In the genomic region with DNA sequence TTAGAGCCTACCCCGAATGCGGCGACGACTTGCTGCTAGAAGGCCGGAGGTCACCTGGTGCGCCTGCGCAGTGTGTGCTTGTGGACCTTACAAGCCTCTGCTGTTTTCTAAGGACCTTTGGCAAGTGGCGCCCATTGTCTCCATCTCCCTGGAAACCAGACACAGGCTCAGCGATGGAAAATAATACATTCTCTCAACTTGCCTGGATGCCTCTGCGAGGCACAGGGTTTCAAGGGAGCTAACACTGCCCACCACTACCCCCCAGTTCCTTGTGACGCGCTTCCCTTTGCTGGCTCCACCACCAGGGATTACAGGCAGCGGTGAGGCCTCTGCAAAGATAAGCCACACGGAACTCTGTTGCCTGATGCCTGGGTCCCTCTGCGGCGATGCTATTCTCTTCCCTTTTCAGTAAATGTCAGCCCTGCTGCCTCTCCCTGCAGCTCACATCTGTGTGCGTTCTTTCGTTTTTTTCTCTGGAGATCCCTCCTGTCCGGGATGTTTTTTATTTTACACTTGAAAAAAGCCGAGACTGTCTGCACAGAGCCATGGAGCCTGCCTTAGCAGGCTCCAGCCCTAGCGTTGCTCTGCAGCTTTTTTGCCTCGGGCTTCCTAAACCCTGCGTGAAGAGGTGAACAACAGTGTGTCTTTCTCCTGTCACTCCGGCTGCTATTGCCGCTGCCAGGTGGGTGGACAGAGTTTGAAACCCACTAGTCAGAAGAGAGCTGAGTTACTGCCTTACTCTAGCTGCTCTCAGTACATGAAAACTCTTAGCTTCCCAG, we compare ENCODE assay signal across 9 mouse cellular contexts.
DNase-seq lines count a peak whose midpoint lies in the region; ATAC-seq and TF ChIP-seq lines count a peak whose summit lies in the region.
"Had no signal": no experiment of that assay in that cellular context is flagged by ENCODE, and none has a peak within 500 bp of the region (broad histone marks: within the 10 kb centered on the region; RNA-seq: fewer than 3 reads in every experiment).

No protein-coding gene starts in this region.

- peaks cover 11% of the 10 kb centered on the region for H3K4me1 ChIP-seq in embryonic facial prominence, embryonic 15.5 days
- peaks cover 6% of the 10 kb centered on the region; the same call in 1 of the 2 replicates for H3K4me1 ChIP-seq in midbrain, postnatal 0 days (ENCODE audit: insufficient read depth, low read length)

- ATAC-seq in embryonic facial prominence, embryonic 15.5 days (ENCODE audit: insufficient number of reproducible peaks, low FRiP score, low TSS enrichment, low read depth), result no peak; the same call in 1 of the 2 replicates
- ATAC-seq in midbrain, postnatal 0 days (ENCODE audit: low FRiP score), result peak; percentile 69; the same call in 1 of the 2 replicates

- H3K36me3 ChIP-seq in embryonic facial prominence, embryonic 15.5 days, result no peaks in the 10 kb centered on the region
- H3K36me3 ChIP-seq in midbrain, postnatal 0 days (ENCODE audit: insufficient read depth, low read length), result no peaks in the 10 kb centered on the region
- H3K36me3 ChIP-seq: lung, embryonic 15.5 days had no signal

- H3K9ac ChIP-seq in embryonic facial prominence, embryonic 15.5 days, result peak overlapping the region; percentile 10
- H3K9ac ChIP-seq in midbrain, postnatal 0 days (replicated peaks; ENCODE audit: low read length, poor library complexity, severe bottlenecking), result peak overlapping the region; percentile 46; the same call in 1 of the 2 replicates
- H3K9ac ChIP-seq: lung, embryonic 15.5 days had no signal

- peak; percentile 12; the same call in 1 of the 2 replicates for TF ChIP-seq CTCF in midbrain, postnatal 0 days (IDR thresholded peaks at IDR 0.05)

- peak; percentile 46 to 49 for DNase-seq in cerebellum, postnatal 14 days
- DNase-seq in cerebellum, adult 9-10 months, result no peak
- DNase-seq in layer of hippocampus, adult 8-10 months (ENCODE audit: low spot score in 2 of 2), result peak; percentile 23 to 36
- peak; percentile 71 for DNase-seq in midbrain, postnatal 0 days (ENCODE audit: low spot score)
- DNase-seq in B cell, adult 2 months, result no peak
- DNase-seq in ovary, adult 18-20 months (ENCODE audit: low spot score), result no peak
- DNase-seq in lung, postnatal 10 days, result no peak

- no peak overlapping the region for H3K27ac ChIP-seq in embryonic facial prominence, embryonic 15.5 days (replicated peaks)
- peak overlapping the region; percentile 73 for H3K27ac ChIP-seq in midbrain, postnatal 0 days (ENCODE audit: low read depth, low read length)
- H3K27ac ChIP-seq: lung, embryonic 15.5 days had no signal

- WGBS in embryonic facial prominence, embryonic 15.5 days, result 27% methylated on average over 25 of the region's 25 CpGs
- 9% methylated on average over 25 of the region's 25 CpGs for WGBS in midbrain, postnatal 0 days

- H3K27me3 ChIP-seq in embryonic facial prominence, embryonic 15.5 days, result no peaks in the 10 kb centered on the region
- H3K27me3 ChIP-seq in midbrain, postnatal 0 days (ENCODE audit: insufficient read depth, low read length), result no peaks in the 10 kb centered on the region
- H3K27me3 ChIP-seq: lung, embryonic 15.5 days had no signal

- H3K4me3 ChIP-seq in embryonic facial prominence, embryonic 15.5 days (replicated peaks), result peak overlapping the region; percentile 16; the same call in 1 of the 2 replicates
- H3K4me3 ChIP-seq in midbrain, postnatal 0 days (ENCODE audit: low read depth, low read length), result 0 out of 2 replicates have a peak overlapping the region, but pooled peaks have one; percentile 2
- H3K4me3 ChIP-seq: lung, embryonic 15.5 days had no signal

- H3K9me3 ChIP-seq in embryonic facial prominence, embryonic 15.5 days (replicated peaks), result no peaks in the 10 kb centered on the region
- H3K9me3 ChIP-seq in midbrain, postnatal 0 days (ENCODE audit: low read length), result no peaks in the 10 kb centered on the region
- H3K9me3 ChIP-seq: lung, embryonic 15.5 days had no signal

- H3K4me2 ChIP-seq in embryonic facial prominence, embryonic 15.5 days (replicated peaks), result peak overlapping the region; percentile 33
- peak overlapping the region; percentile 35 for H3K4me2 ChIP-seq in midbrain, postnatal 0 days (ENCODE audit: low read depth, low read length, poor library complexity, severe bottlenecking)
- H3K4me2 ChIP-seq: lung, embryonic 15.5 days had no signal

Comparison
In these comparisons a context has a peak if more than half of its experiments do, and no peak if none do; other contexts are left out.
1. DNase-seq: peak in cerebellum, postnatal 14 days (2 of 2), layer of hippocampus, adult 8-10 months (2 of 2) and midbrain, postnatal 0 days (single experiment); none in cerebellum, adult 9-10 months (single experiment), B cell, adult 2 months (0 of 2), ovary, adult 18-20 months (single experiment) and lung, postnatal 10 days (single experiment).